Mouse (Mus musculus): Measurements from ENCODE around the gene Galnt16. TPM values are rescaled to one million over a fixed set of nuclear protein-coding genes. Genes with fewer than 3 reads are reported as not detected.

Gene Galnt16
- polyA plus RNA-seq, 1 experiment from 2014 or later, result 14.7 TPM

Other genes starting within 250 kb of the Galnt16 start
- gene Dcaf5, start 81.7 kb upstream of the Galnt16 start, polyA plus RNA-seq (2014; fragmentation: Nextera tagmentation; extraction: Ambion mirVana), result 17.7 and 18.9 TPM in 2 replicates
- gene Exd2, start 55.2 kb upstream of the Galnt16 start, polyA plus RNA-seq (2014; fragmentation: Nextera tagmentation; extraction: Ambion mirVana), result 43.2 and 51.3 TPM in 2 replicates
- 22.4 and 28.4 TPM in 2 replicates for gene Slc39a9, start 125.6 kb downstream of the Galnt16 start, polyA plus RNA-seq (2014; fragmentation: Nextera tagmentation; extraction: Ambion mirVana)
- 254 and 324 TPM in 2 replicates for gene Erh, start 126.1 kb downstream of the Galnt16 start, polyA plus RNA-seq (2014; fragmentation: Nextera tagmentation; extraction: Ambion mirVana)
- gene Plekhd1, start 174.3 kb downstream of the Galnt16 start, polyA plus RNA-seq (2014; fragmentation: Nextera tagmentation; extraction: Ambion mirVana), result 0.15 and 0.38 TPM in 2 replicates
- gene Ccdc177, start 242.4 kb downstream of the Galnt16 start, polyA plus RNA-seq (2014; fragmentation: Nextera tagmentation; extraction: Ambion mirVana), result 6.3 and 6.7 TPM in 2 replicates

Measured in forebrain, embryonic 14.5 days (tissue).